Mouse (Mus musculus): ENCODE data around the gene Fam117b. TPM values are rescaled to one million over a fixed set of nuclear protein-coding genes. Genes with fewer than 3 reads are reported as not detected.

The Fam117b gene
- total and polyA plus RNA-seq, 3 experiments: 11.2 to 15.5 TPM; not detected in 1

DNA sequence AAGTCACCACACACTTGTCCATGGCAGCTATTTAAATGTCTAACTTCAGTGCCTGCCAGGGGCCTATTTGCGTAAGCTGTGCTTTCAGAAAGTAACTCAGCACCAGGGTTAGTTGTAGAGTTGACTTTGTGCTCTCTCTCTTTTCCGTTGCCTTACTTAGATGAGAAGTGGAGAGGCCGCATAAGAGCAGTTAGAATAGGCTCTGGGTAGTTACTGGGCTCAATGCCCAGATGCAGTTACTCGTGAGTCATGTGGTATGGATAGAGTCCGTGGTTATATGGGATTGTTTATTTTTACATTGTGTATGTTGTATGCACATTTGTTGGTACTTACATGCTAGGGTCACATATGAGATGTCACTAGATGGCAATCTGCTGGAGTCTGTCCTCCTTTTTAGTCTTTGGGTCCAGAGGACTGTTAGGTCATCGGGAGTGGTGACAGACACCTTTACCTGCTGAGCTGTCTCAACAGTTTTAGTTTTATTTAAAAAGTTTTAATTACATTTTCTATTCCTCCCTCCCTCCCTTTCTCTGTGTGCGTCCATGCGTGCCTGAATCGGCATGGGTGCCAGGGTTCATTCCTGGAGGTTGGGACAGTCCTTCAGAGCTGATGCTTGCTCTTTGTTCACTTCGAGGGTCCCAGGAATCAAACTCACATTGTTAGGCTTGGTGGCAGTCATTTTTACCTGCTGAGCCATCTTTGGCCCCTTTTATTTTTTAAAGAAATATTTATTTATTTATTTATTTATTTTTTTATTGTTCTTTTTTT, 3.2 kb downstream of the Fam117b start (continued):
- no peak for TF ChIP-seq UBTF (IDR thresholded peaks at IDR 0.05; ENCODE audit: borderline replicate concordance, insufficient read depth, low read depth, low read length)
- TF ChIP-seq MAFK (IDR thresholded peaks at IDR 0.05; ENCODE audit: borderline replicate concordance, low read depth, low read length): no peak
- no peak for TF ChIP-seq TAL1 (IDR thresholded peaks at IDR 0.05; ENCODE audit: low read length)
- no peak for TF ChIP-seq KAT2A (conservative IDR thresholded peaks at IDR 0.05; ENCODE audit: low read depth, low read length)
- peak; percentile 51; the same call in 1 of the 2 replicates for TF ChIP-seq TBP (IDR thresholded peaks at IDR 0.05; ENCODE audit: low read depth, low read length)
- no peak for TF ChIP-seq RAD21 (IDR thresholded peaks at IDR 0.05; ENCODE audit: low read depth, low read length)
- TF ChIP-seq SMC3 (IDR thresholded peaks at IDR 0.05; ENCODE audit: low read depth, low read length): no peak
- peak; percentile 81 for TF ChIP-seq USF1 (IDR thresholded peaks at IDR 0.05; ENCODE audit: low read depth, low read length)
- no peak for TF ChIP-seq ZMIZ1 (IDR thresholded peaks at IDR 0.05; ENCODE audit: low read depth, low read length)
- no peak for TF ChIP-seq TCF12 (IDR thresholded peaks at IDR 0.05; ENCODE audit: low read depth, low read length)
- no peak for TF ChIP-seq ZNF384 (IDR thresholded peaks at IDR 0.05; ENCODE audit: low read depth, low read length)
- no peak for TF ChIP-seq BHLHE40 (IDR thresholded peaks at IDR 0.05; ENCODE audit: borderline replicate concordance, low read depth, low read length)

DNA sequence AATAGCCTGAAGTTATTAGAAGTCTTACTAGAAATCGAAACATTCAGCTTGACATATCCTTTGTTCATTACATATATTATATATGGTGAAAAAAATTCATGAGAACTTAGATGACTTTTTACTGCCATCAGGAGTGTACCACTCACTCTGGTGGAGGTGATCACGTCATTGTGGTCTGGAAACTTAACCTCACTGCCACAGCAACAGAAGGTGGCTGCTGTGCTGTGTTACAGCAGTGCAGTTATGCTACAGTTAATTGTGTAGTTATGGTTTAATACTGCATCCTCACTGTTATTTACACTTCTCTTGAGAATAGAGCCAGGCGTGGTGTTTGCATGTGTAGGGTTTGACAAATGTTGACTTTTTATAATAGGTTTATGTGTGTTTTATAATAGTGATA, 4.6 kb downstream of the Fam117b start:
- Histone ChIP-seq H3K4me3 (ENCODE audit: control insufficient read depth in 1 of 2, insufficient read depth in 1 of 2, low read depth in 2 of 2, low read length in 2 of 2) (no peak overlapping the region), H3K9ac (ENCODE audit: control insufficient read depth, low read depth, low read length, poor library complexity, severe bottlenecking) (no peak overlapping the region), H3K79me2 (ENCODE audit: control insufficient read depth, insufficient read depth, low read length, poor library complexity) (peaks cover 51% of the 10 kb centered on the region), H3K4me1 (ENCODE audit: control insufficient read depth in 1 of 2, insufficient read depth in 2 of 2, low read length in 2 of 2) (peaks cover 20 to 29% of the 10 kb centered on the region in 2 experiments), H3K27ac (ENCODE audit: control insufficient read depth, low read depth, low read length) (no peak overlapping the region), H3K27me3 (ENCODE audit: control insufficient read depth in 1 of 2, insufficient read depth in 2 of 2, low read length in 2 of 2) (no peaks in the 10 kb centered on the region), H3K9me3 (replicated peaks; ENCODE audit: insufficient read depth, low read length) (no peaks in the 10 kb centered on the region), H3K36me3 (ENCODE audit: control insufficient read depth in 1 of 2, insufficient read depth in 2 of 2, low read length in 2 of 2) (peaks cover 0 to 35% of the 10 kb centered on the region in 2 experiments; a peak in 2 of 4 replicates)
- DNase-seq (ENCODE audit: low read depth, low spot score): peak; percentile 44
- no peak for TF ChIP-seq SMC3 (IDR thresholded peaks at IDR 0.05; ENCODE audit: low read depth, low read length)
- 0 out of 2 replicates have a peak, but pooled peaks have one; percentile 20 for TF ChIP-seq ETS1 (IDR thresholded peaks at IDR 0.05; ENCODE audit: low read depth, low read length)
- no peak for TF ChIP-seq MAX (IDR thresholded peaks at IDR 0.05; ENCODE audit: low read length)
- TF ChIP-seq RCOR1 (IDR thresholded peaks at IDR 0.05; ENCODE audit: low read depth, low read length): no peak
- TF ChIP-seq MXI1 (IDR thresholded peaks at IDR 0.05; ENCODE audit: low read depth, low read length): 0 out of 2 replicates have a peak, but pooled peaks have one; percentile 4
- no peak for TF ChIP-seq MAFK (IDR thresholded peaks at IDR 0.05; ENCODE audit: borderline replicate concordance, low read depth, low read length)
- no peak for TF ChIP-seq E2F4 (IDR thresholded peaks at IDR 0.05; ENCODE audit: borderline replicate concordance, low read depth, low read length)
- TF ChIP-seq CHD1 (IDR thresholded peaks at IDR 0.05; ENCODE audit: low read depth, low read length): no peak
- TF ChIP-seq GATA1 (IDR thresholded peaks at IDR 0.05; ENCODE audit: low read depth, low read length): no peak
- TF ChIP-seq CHD2 (IDR thresholded peaks at IDR 0.05; ENCODE audit: low read length): no peak
- TF ChIP-seq NRF1 (IDR thresholded peaks at IDR 0.05; ENCODE audit: insufficient read depth, low read depth, low read length, poor library complexity, severe bottlenecking): no peak
- no peak for TF ChIP-seq KAT2A (conservative IDR thresholded peaks at IDR 0.05; ENCODE audit: low read depth, low read length)
- TF ChIP-seq MAZ (IDR thresholded peaks at IDR 0.05; ENCODE audit: low read depth, low read length): no peak
- no peak for TF ChIP-seq USF2 (IDR thresholded peaks at IDR 0.05; ENCODE audit: borderline replicate concordance in 1 of 2, insufficient read depth in 1 of 2, low read depth in 1 of 2, low read length in 2 of 2)
